Mouse (Mus musculus): ENCODE results near the gene Dzip1l. TPM values are rescaled to one million over a fixed set of nuclear protein-coding genes. Genes with fewer than 3 reads are reported as not detected.

Dzip1l gene
- polyA plus RNA-seq (2015; fragmentation: Nextera tagmentation; extraction: Ambion mirVana) = 3.4 and 6.3 TPM in 2 replicates

GRCm38 (mm10) chr9:99629281-99630011, at the start of gene Dzip1l:
Dzip1l (plus strand) TSS chr9:99629496.

DNA sequence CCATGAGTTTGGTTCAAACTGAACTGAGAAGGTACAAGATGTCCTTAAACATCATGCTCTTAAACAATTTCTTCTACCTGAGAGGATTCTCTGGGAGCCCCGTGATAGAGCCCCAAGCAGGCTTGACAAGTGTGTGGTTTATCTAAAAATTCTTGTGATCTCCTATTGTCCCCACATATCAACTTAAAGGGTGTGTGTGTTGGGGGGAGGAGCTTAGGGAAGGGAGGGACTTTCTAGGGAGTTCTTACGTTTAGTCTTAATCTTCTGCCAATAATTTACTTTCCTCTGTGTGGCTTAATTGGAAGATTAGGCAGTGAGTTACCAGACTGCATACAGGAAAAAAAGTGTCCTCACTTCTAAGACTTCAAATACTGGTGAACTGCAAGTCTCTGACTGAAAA, 17.1 kb upstream of the Dzip1l start, which contains the start of gene A4gnt:
Gene A4gnt, plus strand, starts transcription at position 301 of the 400 bp plus-strand sequence.

GRCm38 (mm10) chr9:99717134-99717533, 87.8 kb downstream of the Dzip1l start, which contains the start of gene Cldn18:
Cldn18 (minus strand) TSS chr9:99717267.

Other genes with a start within 250 kb of the Dzip1l start
- 6.1 and 6.9 TPM in 2 replicates for gene Mras, start 192.1 kb upstream of the Dzip1l start, polyA plus RNA-seq (2015; fragmentation: Nextera tagmentation; extraction: Ambion mirVana)
- gene Nme9, start 178.0 kb upstream of the Dzip1l start, polyA plus RNA-seq (2015; fragmentation: Nextera tagmentation; extraction: Ambion mirVana) = 0.16 and 0.19 TPM in 2 replicates
- 12.2 and 13.6 TPM in 2 replicates for gene Armc8, start 60.6 kb upstream of the Dzip1l start, polyA plus RNA-seq (2015; fragmentation: Nextera tagmentation; extraction: Ambion mirVana)
- gene Dbr1, start 53.7 kb upstream of the Dzip1l start, polyA plus RNA-seq (2015; fragmentation: Nextera tagmentation; extraction: Ambion mirVana) = 24.0 and 26.0 TPM in 2 replicates
- gene A4gnt, start 17.0 kb upstream of the Dzip1l start, polyA plus RNA-seq (2015; fragmentation: Nextera tagmentation; extraction: Ambion mirVana) = not detected in 2 replicates
- 0.05 and 0.07 TPM in 2 replicates for gene Cldn18, start 87.8 kb downstream of the Dzip1l start, polyA plus RNA-seq (2015; fragmentation: Nextera tagmentation; extraction: Ambion mirVana)
- not detected in 2 replicates for gene Sox14, start 246.7 kb downstream of the Dzip1l start, polyA plus RNA-seq (2015; fragmentation: Nextera tagmentation; extraction: Ambion mirVana)

Data from spleen, postnatal 0 days (tissue).